Comparison of ENCODE assay signal across 8 mouse cellular contexts in the genomic region with DNA sequence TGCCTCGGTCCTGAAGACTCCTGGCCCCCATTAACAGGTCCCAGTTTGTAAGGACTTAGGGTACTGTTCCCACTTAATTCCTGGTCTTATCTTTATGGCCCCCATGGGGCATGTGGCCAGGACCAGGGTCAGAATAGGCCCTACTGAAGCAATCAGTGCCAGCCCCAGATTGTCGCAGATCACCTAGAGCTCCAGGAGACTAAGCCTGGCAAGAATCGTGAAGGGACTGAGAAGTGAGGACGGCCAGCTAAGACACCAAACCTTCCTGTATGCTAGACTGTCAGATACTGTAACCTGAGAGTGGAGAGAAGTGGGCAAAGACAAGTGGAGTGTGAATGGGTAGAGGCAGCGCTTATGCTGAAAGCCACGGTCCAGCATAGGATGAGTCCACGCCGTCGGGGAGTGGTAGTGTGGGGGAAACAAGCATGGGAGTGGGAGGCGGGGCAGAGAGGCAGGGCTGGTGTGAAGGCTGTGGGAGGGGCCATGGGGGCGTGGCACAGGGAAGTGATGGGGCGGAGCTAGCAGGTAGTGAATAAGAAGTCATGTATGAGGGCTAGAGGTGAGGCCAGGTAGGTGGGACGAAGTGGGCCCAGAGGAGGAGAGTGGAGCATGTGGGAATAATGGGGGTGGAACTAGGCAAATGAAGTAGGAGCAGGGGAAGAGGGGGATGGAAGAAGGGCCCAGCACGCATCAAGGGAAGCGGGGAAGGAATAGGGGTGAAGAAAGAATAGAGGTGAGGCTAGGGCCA. TPM values are rescaled to one million over a fixed set of nuclear protein-coding genes. Genes with fewer than 3 reads are reported as not detected.
DNase-seq lines count a peak whose midpoint lies in the region; ATAC-seq and TF ChIP-seq lines count a peak whose summit lies in the region.

No protein-coding gene starts in this region.

- H3K4me2 ChIP-seq in hindbrain, embryonic 16.5 days (ENCODE audit: low read length): peak overlapping the region; percentile 61
- H3K4me2 ChIP-seq in liver, postnatal 0 days (ENCODE audit: low read depth, low read length): peak overlapping the region; percentile 82; the same call in 1 of the 2 replicates

- WGBS in cerebellum, adult 2 months: 38% methylated on average over 15 of the region's 15 CpGs
- 11% methylated on average over 15 of the region's 15 CpGs for whole genome bisulfite sequencing in hindbrain, embryonic 16.5 days
- 12% methylated on average over 15 of the region's 15 CpGs for WGBS in liver, postnatal 0 days (ENCODE audit: insufficient replicate concordance)

- no peak for TF ChIP-seq POLR2A in cerebellum, adult 2 months (IDR thresholded peaks at IDR 0.05; ENCODE audit: borderline replicate concordance, insufficient read depth, low read length)

- DNase-seq in cerebellum, adult 11-12 months: peak; percentile 84
- peak; percentile 49 to 57 for DNase-seq in cerebellum, adult 2 months
- DNase-seq in liver, postnatal 0 days: no peak
- peak; percentile 56 for DNase-seq in retina, postnatal 1 day
- no peak for DNase-seq in layer of hippocampus, postnatal 36 days
- no peak for DNase-seq in ovary, postnatal 36 days (ENCODE audit: low spot score)

- no peak for TF ChIP-seq EP300 in liver, postnatal 0 days (IDR thresholded peaks at IDR 0.05; ENCODE audit: low read depth)

- no peaks in the 10 kb centered on the region for H3K36me3 ChIP-seq in hindbrain, embryonic 16.5 days (ENCODE audit: control insufficient read depth, insufficient read depth, low read length)
- no peaks in the 10 kb centered on the region for H3K36me3 ChIP-seq in liver, postnatal 0 days (replicated peaks; ENCODE audit: insufficient read depth, low read length)

- peaks cover 45% of the 10 kb centered on the region for H3K4me1 ChIP-seq in cerebellum, adult 2 months (ENCODE audit: control insufficient read depth, insufficient read depth, low read length)
- H3K4me1 ChIP-seq in hindbrain, embryonic 16.5 days (ENCODE audit: control insufficient read depth, insufficient read depth, low read depth, low read length): peaks cover 15% of the 10 kb centered on the region
- H3K4me1 ChIP-seq in liver, postnatal 0 days (ENCODE audit: insufficient read depth): peaks cover 9% of the 10 kb centered on the region

- ATAC-seq in cerebellum, adult (ENCODE audit: insufficient number of reproducible peaks, low FRiP score, low TSS enrichment): no peak
- no peak; the same call in none of the 2 replicates for ATAC-seq in hindbrain, embryonic 16.5 days
- ATAC-seq in liver, postnatal 0 days: no peak

- no peaks in the 10 kb centered on the region for H3K27me3 ChIP-seq in cerebellum, adult 2 months (ENCODE audit: control insufficient read depth, insufficient read depth, low read length)
- H3K27me3 ChIP-seq in hindbrain, embryonic 16.5 days (replicated peaks; ENCODE audit: control insufficient read depth, insufficient read depth, low read length): no peaks in the 10 kb centered on the region
- H3K27me3 ChIP-seq in liver, postnatal 0 days (ENCODE audit: insufficient read depth, low read length): peaks cover 37% of the 10 kb centered on the region

- no peak overlapping the region for H3K27ac ChIP-seq in cerebellum, adult 2 months (ENCODE audit: insufficient read depth, low read length)
- no peak overlapping the region for H3K27ac ChIP-seq in hindbrain, embryonic 16.5 days (ENCODE audit: low read depth, low read length)
- no peak overlapping the region for H3K27ac ChIP-seq in liver, postnatal 0 days (ENCODE audit: low read depth)

- no peak for TF ChIP-seq CTCF in cerebellum, adult 2 months (IDR thresholded peaks at IDR 0.05; ENCODE audit: borderline replicate concordance, insufficient read depth, low read depth, low read length)
- no peak for TF ChIP-seq CTCF in liver, postnatal 0 days (IDR thresholded peaks at IDR 0.05; ENCODE audit: low read depth)

- H3K4me3 ChIP-seq in cerebellum, adult 2 months (replicated peaks; ENCODE audit: insufficient read depth, low read depth, low read length): no peak overlapping the region
- H3K4me3 ChIP-seq in hindbrain, embryonic 16.5 days (ENCODE audit: low read length): peak overlapping the region; percentile 74
- no peak overlapping the region for H3K4me3 ChIP-seq in liver, postnatal 0 days (ENCODE audit: low read depth, low read length)

- 0 out of 2 replicates have a peak overlapping the region, but pooled peaks have one; percentile 27 for H3K9ac ChIP-seq in hindbrain, embryonic 16.5 days (ENCODE audit: low read depth, low read length)
- no peak overlapping the region for H3K9ac ChIP-seq in liver, postnatal 0 days (replicated peaks)

- no peaks in the 10 kb centered on the region for H3K9me3 ChIP-seq in hindbrain, embryonic 16.5 days (ENCODE audit: control insufficient read depth, low read length)
- no peaks in the 10 kb centered on the region for H3K9me3 ChIP-seq in liver, postnatal 0 days (ENCODE audit: low read length)

RNA-seq across cellular contexts. Expression of a gene that starts 8.7 kb away (rescaled TPM):
- polyA plus RNA-seq in cerebellum, adult 2 months (2012; rRNA removed): 62.3 and 80.7 TPM in 2 replicates
- polyA plus RNA-seq in hindbrain, embryonic 16.5 days (2015; fragmentation: Nextera tagmentation; extraction: Ambion mirVana): 87.4 and 98.0 TPM in 2 replicates
- polyA plus RNA-seq in liver, postnatal 0 days (2015; fragmentation: Nextera tagmentation; extraction: Ambion mirVana): 0.07 and 0.16 TPM in 2 replicates
- 10 to 100 TPM; 49.2 to 50.3 TPM for total RNA-seq in layer of hippocampus, postnatal 36 days (2021)

Comparison
In these comparisons a context has a peak if more than half of its experiments do, and no peak if none do; other contexts are left out.
1. DNase-seq: peak in cerebellum, adult 11-12 months (single experiment), cerebellum, adult 2 months (2 of 2) and retina, postnatal 1 day (single experiment); none in liver, postnatal 0 days (single experiment), layer of hippocampus, postnatal 36 days (0 of 2) and ovary, postnatal 36 days (single experiment).
2. RNA of a gene that starts 8.7 kb away (polyA plus RNA-seq): 87.4 to 98.0 TPM in hindbrain, embryonic 16.5 days and 62.3 to 80.7 TPM in cerebellum, adult 2 months; 0.07 to 0.16 TPM in liver, postnatal 0 days; every median in the first group is over 10 times any median in the second.